Mouse (Mus musculus) lung, adult 2 months (tissue): ENCODE results near the gene Pitpnm1. TPM values are rescaled to one million over a fixed set of nuclear protein-coding genes. Genes with fewer than 3 reads are reported as not detected.

ENCODE experiments used
- DNase-seq: peaks from one replicate; pipeline ENCODE4 v3.0.0; 2022
- H3K4me1 ChIP-seq: fragments of 200-500 bp; 2 replicates; pipeline ENCODE4 v1.6.1; 2011; ENCODE audit warnings: low read length; ENCODE audit not compliant: control insufficient read depth, insufficient read depth
- H3K4me3 ChIP-seq: fragments of 200-500 bp; replicated peaks from 2 replicates; pipeline ENCODE3; 2011; ENCODE audit warnings: low read depth, mild to moderate bottlenecking, control low read depth, low read length; ENCODE audit errors: extremely low read depth
- CTCF ChIP-seq: fragments of 200-500 bp; IDR thresholded peaks from 2 replicates; pipeline ENCODE4 v1.5.1; 2011; ENCODE audit warnings: mild to moderate bottlenecking, low read length, control low read depth; ENCODE audit not compliant: insufficient read depth
- POLR2A ChIP-seq: fragments of 200-500 bp; IDR thresholded peaks from 2 replicates; pipeline ENCODE4 v1.6.1; 2011; ENCODE audit warnings: low read depth, mild to moderate bottlenecking, control low read depth, low read length, borderline replicate concordance; ENCODE audit errors: extremely low read depth
- WGBS: fragments of 180-500 bp; shearing (Covaris S2); methylation state at CpG from one replicate; pipeline ENCODE4 v1.1.7; 2018; 5-methylcytosine and 5-hydroxymethylcytosine counted together
- polyA plus RNA-seq: library from polyadenylated mRNA; depleted of rRNA; stranded (reverse); fragments of >200 nt; gene quantifications from 2 replicates; pipeline ENCODE4 v1.2.3, GENCODE M21; 2012

Gene Pitpnm1
- polyA plus RNA-seq, 1 experiment: 163 TPM

GRCm38 (mm10) chr19:4092750-4093149, 7.0 kb upstream of the Pitpnm1 start:
- no peak for TF ChIP-seq POLR2A
- TF ChIP-seq CTCF: no peak
- 78% methylated on average over 3 of the region's 3 CpGs for WGBS
- Histone ChIP-seq H3K4me3 (no peak overlapping the region), H3K4me1 (peaks cover 3% of the 10 kb centered on the region)
- DNase-seq: no peak

- 41% methylated on average over 7 of the region's 7 CpGs for WGBS
- Histone ChIP-seq H3K4me1 (peaks cover 6% of the 10 kb centered on the region), H3K4me3 (no peak overlapping the region)
- TF ChIP-seq CTCF (no peak), POLR2A (no peak)
- DNase-seq: no peak
These were observed 6.0 kb upstream of the Pitpnm1 start for GRCm38 (mm10) chr19:4093772-4094171.

GRCm38 (mm10) chr19:4094348-4094747, 5.5 kb upstream of the Pitpnm1 start:
- WGBS: 67% methylated on average over 3 of the region's 3 CpGs
- DNase-seq: no peak
- no peak overlapping the region for H3K4me3 ChIP-seq
- H3K4me1 ChIP-seq: peaks cover 8% of the 10 kb centered on the region
- TF ChIP-seq POLR2A (no peak), CTCF (no peak)

GRCm38 (mm10) chr19:4094774-4095303, 5.0 kb upstream of the Pitpnm1 start:
- DNase-seq: no peak
- WGBS: 73% methylated on average over 5 of the region's 5 CpGs
- Histone ChIP-seq H3K4me1 (peaks cover 11% of the 10 kb centered on the region), H3K4me3 (no peak overlapping the region)
- TF ChIP-seq POLR2A (no peak), CTCF (no peak)

- Histone ChIP-seq H3K4me1 (peaks cover 13% of the 10 kb centered on the region), H3K4me3 (no peak overlapping the region)
- 87% methylated on average over 3 of the region's 3 CpGs for WGBS
- TF ChIP-seq POLR2A: no peak
- TF ChIP-seq CTCF: no peak
- DNase-seq: no peak
These were observed 4.0 kb upstream of the Pitpnm1 start for GRCm38 (mm10) chr19:4095802-4096201.

- DNase-seq: peak; percentile 100
- peaks cover 13% of the 10 kb centered on the region for H3K4me1 ChIP-seq
- peak within 1 kb of the TSS; percentile 85 for H3K4me3 ChIP-seq
- peak; percentile 77; the same call in 1 of the 2 replicates for TF ChIP-seq POLR2A
- TF ChIP-seq CTCF: no peak
- WGBS: under 1% methylated on average over 65 of the region's 65 CpGs
These were observed 3.0 kb upstream of the Pitpnm1 start, which contains the start of gene Cdk2ap2 for GRCm38 (mm10) chr19:4096642-4097440. Gene Cdk2ap2, plus strand, starts transcription at chr19:4097182.

- TF ChIP-seq POLR2A (no peak), CTCF (no peak)
- 2% methylated on average over 21 of the region's 21 CpGs for WGBS
- Histone ChIP-seq H3K4me3 (peak overlapping the region; percentile 72), H3K4me1 (peaks cover 13% of the 10 kb centered on the region)
- DNase-seq: no peak
These were observed 2.4 kb upstream of the Pitpnm1 start for GRCm38 (mm10) chr19:4097441-4097825.

GRCm38 (mm10) chr19:4098426-4098825, 1.4 kb upstream of the Pitpnm1 start:
- no peak for DNase-seq
- peaks cover 13% of the 10 kb centered on the region for H3K4me1 ChIP-seq
- TF ChIP-seq CTCF (no peak), POLR2A (no peak)
- H3K4me3 ChIP-seq: no peak overlapping the region
- 75% methylated on average over 13 of the region's 13 CpGs for WGBS

- peak; percentile 91 for DNase-seq
- peak; percentile 36; the same call in 1 of the 2 replicates for TF ChIP-seq POLR2A
- peak; percentile 92 for TF ChIP-seq CTCF
- 5% methylated on average over 9 of the region's 9 CpGs for whole genome bisulfite sequencing
- Histone ChIP-seq H3K4me1 (peaks cover 13% of the 10 kb centered on the region), H3K4me3 (no peak overlapping the region)
These were observed 742 bp upstream of the Pitpnm1 start for GRCm38 (mm10) chr19:4099056-4099455.
